Mouse (Mus musculus) cerebellum, postnatal 4 days (tissue): Measurements from ENCODE around the gene Enpp7.

Experiments
- DNase-seq, 2 experiments: peaks; one replicate each; pipeline ENCODE4 v3.0.0; 2022; ENCODE audit warnings: low spot score in 2 of 2, mixed read lengths in 1 of 2

The Enpp7 gene

GRCm38 (mm10) chr11:118997182-118997581 lies 9.2 kb downstream of the Enpp7 start:
- no peak for DNase-seq

GRCm38 (mm10) chr11:118998540-118999265 lies 10.7 kb downstream of the Enpp7 start:
- peak; percentile 87 to 96 for DNase-seq

GRCm38 (mm10) chr11:118999361-118999804 lies 11.4 kb downstream of the Enpp7 start:
- peak; percentile 49 to 71 for DNase-seq

- no peak for DNase-seq
These were observed 12.9 kb downstream of the Enpp7 start for GRCm38 (mm10) chr11:119000877-119001276.

GRCm38 (mm10) chr11:119001493-119002128 lies 13.6 kb downstream of the Enpp7 start:
- no peak for DNase-seq

- no peak for DNase-seq
These were observed 17.7 kb downstream of the Enpp7 start for GRCm38 (mm10) chr11:119005547-119006275.

- DNase-seq, result no peak
These were observed 18.5 kb downstream of the Enpp7 start for GRCm38 (mm10) chr11:119006462-119006861.

- no peak for DNase-seq
These were observed 19.8 kb downstream of the Enpp7 start for GRCm38 (mm10) chr11:119007461-119008456.

- DNase-seq, result no peak
These were observed 26.5 kb downstream of the Enpp7 start for GRCm38 (mm10) chr11:119014455-119014854.

- no peak for DNase-seq
These were observed 29.5 kb downstream of the Enpp7 start for GRCm38 (mm10) chr11:119017506-119017905.

- DNase-seq, result no peak
These were observed 33.2 kb downstream of the Enpp7 start for GRCm38 (mm10) chr11:119021180-119021579.

- DNase-seq, result no peak
These were observed 34.3 kb downstream of the Enpp7 start for GRCm38 (mm10) chr11:119022068-119022894.

- peak; percentile 73 to 91 for DNase-seq
These were observed 35.1 kb downstream of the Enpp7 start, which contains the start of gene Cbx2 for GRCm38 (mm10) chr11:119022895-119023615. Gene Cbx2, plus strand, starts transcription at chr11:119022962.

- no peak for DNase-seq
These were observed 35.6 kb downstream of the Enpp7 start for GRCm38 (mm10) chr11:119023616-119023980.

- DNase-seq, result no peak
These were observed 36.3 kb downstream of the Enpp7 start for GRCm38 (mm10) chr11:119024260-119024659.

GRCm38 (mm10) chr11:119026203-119026602 lies 38.2 kb downstream of the Enpp7 start:
- DNase-seq, result no peak

- peak; percentile 72 to 87 for DNase-seq
These were observed 46.0 kb downstream of the Enpp7 start for GRCm38 (mm10) chr11:119033874-119034558.

GRCm38 (mm10) chr11:119034635-119035034 lies 46.6 kb downstream of the Enpp7 start:
- no peak for DNase-seq

GRCm38 (mm10) chr11:119035094-119035685 lies 47.2 kb downstream of the Enpp7 start:
- DNase-seq, result no peak
